Mouse (Mus musculus) effector memory CD4-positive, alpha-beta T cell, adult 7 months (primary cell): Measurements from ENCODE around the gene Arhgef19. TPM values are rescaled to one million over a fixed set of nuclear protein-coding genes. Genes with fewer than 3 reads are reported as not detected.

Experiments
- polyA plus RNA-seq: library from polyadenylated mRNA; unstranded; fragments of 100-300 nt; shearing (Covaris generic); gene quantifications from one replicate; pipeline ENCODE4 v1.2.1, GENCODE M21; 2017

Arhgef19 gene
- 0.22 TPM for polyA plus RNA-seq

DNA sequence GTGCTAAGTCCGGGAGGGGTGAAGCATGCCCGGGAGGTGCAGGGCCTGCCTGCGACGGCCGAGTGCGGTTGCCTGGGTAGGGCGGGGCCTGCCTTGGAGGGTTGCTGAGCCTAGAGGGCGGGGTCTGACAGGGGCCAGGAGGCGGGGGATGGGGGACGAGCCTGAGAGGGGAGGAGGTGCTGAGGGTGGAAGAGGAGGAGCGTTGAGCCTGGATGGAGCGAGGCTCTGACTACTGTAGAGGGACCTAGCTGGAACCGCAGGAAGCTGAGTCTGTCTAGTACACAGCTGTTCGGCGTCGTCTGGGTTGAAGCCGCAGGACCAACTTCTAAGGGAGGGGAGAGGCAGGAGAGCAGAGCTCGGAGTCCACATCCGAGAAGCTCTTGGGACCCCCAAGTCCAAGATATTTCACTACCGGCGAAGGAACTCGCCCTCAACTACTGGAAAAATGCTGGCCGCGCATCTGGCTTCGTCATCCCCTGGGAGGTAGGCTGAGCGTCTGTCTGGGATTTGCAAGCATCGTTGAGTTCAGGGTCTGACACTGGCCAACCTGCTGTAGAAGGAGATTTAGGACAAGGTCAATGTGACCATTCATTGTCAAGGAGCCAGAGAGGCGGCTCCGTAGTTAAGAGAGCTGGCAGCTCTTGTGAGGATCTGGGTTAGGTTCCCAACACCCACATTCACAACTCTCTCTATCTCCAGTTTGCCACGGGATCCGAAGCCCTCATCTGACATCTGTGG lies at the start of gene Arhgef19:
Gene Arhgef19 (plus strand): TSS at position 112 of the 738 bp plus-strand sequence.

DNA sequence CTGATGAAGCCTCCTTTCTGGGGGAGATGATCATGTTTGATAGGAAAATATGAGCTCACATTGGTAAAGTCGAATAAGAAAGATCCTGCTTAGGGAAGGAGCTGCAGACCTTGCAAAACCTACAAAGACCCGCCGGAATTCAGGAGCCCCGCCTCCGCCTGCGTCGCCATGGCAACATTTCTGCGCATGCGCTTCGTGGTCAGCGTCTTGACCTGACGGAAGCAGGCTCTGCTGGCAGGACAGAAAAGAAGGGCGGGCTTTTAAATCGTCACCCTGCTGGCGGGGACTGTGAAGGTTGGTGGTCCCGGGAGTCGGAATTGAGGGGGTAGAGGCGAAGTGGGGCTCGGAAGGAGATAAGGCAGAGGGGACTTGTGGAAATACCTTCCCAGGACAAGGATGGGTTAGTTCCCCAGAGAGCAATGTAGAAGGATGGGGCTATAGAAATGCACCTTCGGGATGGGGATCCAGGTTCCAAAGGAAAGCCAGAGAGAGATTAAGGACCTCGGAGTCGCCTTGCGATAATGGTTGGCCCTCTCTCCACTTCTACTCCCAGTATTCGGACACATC lies 25.4 kb upstream of the Arhgef19 start, which contains the start of gene Rsg1:
Gene Rsg1 (plus strand): TSS at position 187 of the 567 bp plus-strand sequence.

DNA sequence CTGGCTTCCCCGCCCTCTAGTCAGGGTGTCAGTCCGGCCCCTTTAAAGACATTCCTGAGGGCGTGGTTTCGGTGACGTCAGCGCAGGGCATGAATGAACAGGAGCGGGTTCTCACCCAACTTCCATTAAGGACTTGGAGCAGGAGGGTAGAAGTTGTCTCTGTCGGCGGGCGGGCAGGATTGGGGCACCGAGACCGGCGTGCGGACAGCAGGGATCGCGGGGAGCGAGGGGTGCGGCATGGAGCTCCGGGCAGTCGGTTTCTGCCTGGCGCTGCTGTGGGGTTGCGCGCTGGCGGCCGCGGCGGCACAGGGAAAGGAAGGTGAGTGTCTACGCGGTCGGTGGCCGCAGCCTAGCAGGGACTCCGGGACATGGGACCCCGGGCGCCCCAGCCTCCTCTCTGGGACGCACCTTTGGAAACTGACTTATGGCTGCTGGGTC lies 61.8 kb downstream of the Arhgef19 start, which contains the start of gene Epha2:
Gene Epha2 (plus strand): TSS at position 125 of the 438 bp plus-strand sequence.

Other genes with a start within 250 kb of the Arhgef19 start
- gene Mfap2, start 229.1 kb upstream of the Arhgef19 start, polyA plus RNA-seq = not detected
- gene Crocc, start 178.9 kb upstream of the Arhgef19 start, polyA plus RNA-seq = 3.8 TPM
- gene Necap2, start 161.1 kb upstream of the Arhgef19 start, polyA plus RNA-seq = 131 TPM
- gene Spata21, start 151.2 kb upstream of the Arhgef19 start, polyA plus RNA-seq = 0.60 TPM
- 54.4 TPM for gene Szrd1, start 99.7 kb upstream of the Arhgef19 start, polyA plus RNA-seq
- 26.0 TPM for gene Fbxo42, start 91.6 kb upstream of the Arhgef19 start, polyA plus RNA-seq
- gene Rsg1, start 25.5 kb upstream of the Arhgef19 start, polyA plus RNA-seq = 1.6 TPM
- gene Epha2, start 61.7 kb downstream of the Arhgef19 start, polyA plus RNA-seq = not detected
- gene Fam131c, start 128.7 kb downstream of the Arhgef19 start, polyA plus RNA-seq = not detected
- gene Clcnka, start 159.2 kb downstream of the Arhgef19 start, polyA plus RNA-seq = not detected
- not detected for gene Clcnkb, start 176.5 kb downstream of the Arhgef19 start, polyA plus RNA-seq
- gene Hspb7, start 181.3 kb downstream of the Arhgef19 start, polyA plus RNA-seq = not detected
- gene Srarp, start 196.6 kb downstream of the Arhgef19 start, polyA plus RNA-seq = not detected
- 41.1 TPM for gene Zbtb17, start 205.2 kb downstream of the Arhgef19 start, polyA plus RNA-seq